Mouse (Mus musculus): Measurements from ENCODE around the gene Nfkb2.

The Nfkb2 gene

GRCm38 (mm10) chr19:46322996-46323572 is 19.0 kb downstream of the Nfkb2 start:
- no peak for DNase-seq (ENCODE audit: extremely low spot score, low read depth, low spot score)

GRCm38 (mm10) chr19:46323716-46324115 is 19.6 kb downstream of the Nfkb2 start:
- no peak for DNase-seq (ENCODE audit: extremely low spot score, low read depth, low spot score)

GRCm38 (mm10) chr19:46324366-46324765 is 20.2 kb downstream of the Nfkb2 start:
- no peak for DNase-seq (ENCODE audit: extremely low spot score, low read depth, low spot score)

DNA sequence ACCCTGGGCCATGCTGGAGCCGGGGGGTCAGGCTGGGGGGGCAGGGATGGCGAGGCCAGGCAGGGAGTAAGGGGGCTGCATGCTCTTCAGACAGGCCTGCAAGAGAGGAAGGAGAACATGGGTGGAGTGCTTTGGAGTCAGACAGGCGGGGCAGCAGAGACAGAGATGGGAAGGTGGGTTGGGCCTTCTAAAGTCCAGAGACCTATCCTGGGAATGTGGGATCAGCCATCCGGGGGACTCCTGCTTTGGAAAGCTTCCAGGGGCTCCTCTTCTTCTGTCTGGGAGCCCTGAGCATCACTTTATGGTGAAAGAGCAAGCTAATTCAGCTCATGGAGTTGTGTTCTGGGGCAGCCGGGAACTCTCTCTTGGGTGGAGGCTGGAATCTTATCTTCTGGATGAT is 20.8 kb downstream of the Nfkb2 start:
- no peak for DNase-seq (ENCODE audit: extremely low spot score, low read depth, low spot score)

DNA sequence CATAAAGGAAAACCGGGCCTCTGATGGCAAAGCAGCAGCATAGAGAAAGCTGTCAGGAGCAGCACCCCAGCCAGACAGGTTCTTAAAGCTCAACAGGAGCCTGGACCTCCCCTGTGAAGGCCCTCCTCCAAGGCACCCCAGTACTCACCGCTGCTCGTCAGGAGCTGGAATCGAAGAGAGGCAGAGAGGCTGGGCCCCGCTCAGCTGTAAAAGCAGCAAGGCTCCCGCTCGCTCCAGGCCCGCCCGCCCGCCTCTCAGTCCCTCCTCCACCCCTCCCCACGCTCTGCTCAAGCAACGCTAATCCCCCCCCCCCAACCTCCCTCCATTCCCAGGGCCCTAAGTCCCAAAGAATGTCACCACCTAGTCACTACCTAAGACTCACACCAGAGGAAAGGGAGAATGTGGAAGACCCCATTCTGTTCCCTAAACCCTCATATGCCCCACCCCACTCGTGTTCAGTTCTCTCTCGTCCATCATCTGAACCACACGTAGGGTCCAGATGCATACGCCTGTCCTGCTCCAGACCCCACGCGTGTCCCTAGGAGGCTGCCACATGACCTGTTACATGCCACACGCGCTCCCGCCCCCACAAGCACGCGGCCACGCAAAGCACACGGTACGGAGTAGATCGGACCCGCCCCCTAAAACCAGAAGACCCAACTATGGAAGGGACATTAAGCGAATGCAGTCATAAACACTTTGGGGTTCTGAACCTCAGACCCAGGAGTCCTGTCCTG is 22.1 kb downstream of the Nfkb2 start:
- no peak for DNase-seq (ENCODE audit: extremely low spot score, low read depth, low spot score)

DNA sequence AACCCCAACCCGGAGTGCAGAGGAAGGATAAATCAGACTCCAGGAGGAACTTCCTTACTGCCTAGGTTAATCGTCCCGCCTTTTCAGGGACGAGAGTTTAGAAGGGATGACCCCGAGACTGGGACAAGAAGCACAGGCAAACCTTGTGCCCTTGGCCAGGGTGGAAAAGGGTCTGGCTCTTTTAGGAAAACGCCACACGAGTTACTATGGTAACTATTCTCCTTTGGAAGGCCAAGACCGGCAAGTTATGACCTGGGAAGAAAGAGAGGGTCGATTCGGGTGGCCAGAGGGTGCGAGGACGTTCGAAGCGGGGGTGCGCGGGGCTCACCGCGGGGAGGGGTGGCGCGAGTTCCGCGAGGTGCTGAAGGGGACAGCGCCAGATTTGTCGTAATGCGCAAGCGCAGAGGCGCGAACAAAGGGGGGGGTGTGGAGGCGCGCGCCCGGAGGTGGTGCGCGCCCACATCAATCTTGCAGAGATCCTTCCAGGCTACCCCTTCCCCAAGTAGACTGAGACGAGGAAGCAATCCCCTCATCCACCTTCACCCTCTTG is 22.7 kb downstream of the Nfkb2 start, which contains the start of gene Psd:
Gene Psd, minus strand, starts transcription at position 401 of the 550 bp plus-strand sequence.
- DNase-seq (ENCODE audit: extremely low spot score, low read depth, low spot score) = no peak

- DNase-seq (ENCODE audit: extremely low spot score, low read depth, low spot score) = no peak
These were observed 23.5 kb downstream of the Nfkb2 start for GRCm38 (mm10) chr19:46327531-46328064.

DNA sequence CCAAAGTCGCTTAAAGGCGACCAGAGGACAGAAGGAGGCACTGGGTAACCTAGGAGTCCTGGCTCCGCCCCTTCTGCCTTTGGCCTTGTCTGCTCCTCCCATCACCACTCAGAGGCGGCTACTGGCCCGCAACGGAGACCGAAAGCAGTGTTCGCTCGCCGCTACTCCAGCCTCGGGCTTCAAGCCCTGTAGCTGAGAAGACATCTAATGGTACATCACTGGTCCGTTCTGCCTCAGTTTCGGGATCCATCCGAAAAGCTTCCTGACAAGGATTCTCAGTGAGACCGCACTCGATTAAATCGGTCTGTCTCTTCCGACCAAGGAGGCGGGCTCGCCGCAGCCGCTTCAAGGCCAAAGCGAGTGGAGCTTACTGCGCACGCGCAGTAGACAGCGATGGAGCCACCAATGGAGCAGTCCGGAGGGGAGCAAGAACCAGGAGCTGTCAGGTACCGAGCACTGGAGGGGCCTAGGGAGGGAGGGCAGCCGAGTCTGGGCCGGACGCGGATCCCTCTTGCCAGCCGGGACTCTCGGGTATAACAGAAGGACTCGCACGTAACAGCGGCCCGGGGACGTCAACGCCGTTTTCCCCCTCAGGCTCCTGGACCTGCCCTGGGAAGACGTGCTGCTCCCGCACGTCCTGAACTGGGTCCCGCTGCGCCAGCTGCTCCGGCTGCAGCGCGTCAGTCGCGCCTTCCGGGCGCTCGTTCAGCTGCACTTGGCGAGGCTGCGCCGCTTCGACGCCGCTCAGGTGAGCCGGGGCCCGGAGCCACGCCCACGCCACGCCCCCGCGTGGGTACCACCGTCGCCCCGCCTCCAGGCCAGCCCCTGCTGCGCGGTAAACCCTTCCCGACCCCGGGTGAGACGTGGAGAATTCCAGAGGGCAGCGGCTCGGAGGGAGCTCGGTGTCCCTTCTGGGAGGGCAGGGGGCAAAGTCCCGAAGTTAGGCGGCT is 24.2 kb downstream of the Nfkb2 start, which contains the start of gene Fbxl15:
Gene Fbxl15, plus strand, starts transcription at position 104 of the 950 bp plus-strand sequence.
- DNase-seq (ENCODE audit: extremely low spot score, low read depth, low spot score) = peak; percentile 94

DNA sequence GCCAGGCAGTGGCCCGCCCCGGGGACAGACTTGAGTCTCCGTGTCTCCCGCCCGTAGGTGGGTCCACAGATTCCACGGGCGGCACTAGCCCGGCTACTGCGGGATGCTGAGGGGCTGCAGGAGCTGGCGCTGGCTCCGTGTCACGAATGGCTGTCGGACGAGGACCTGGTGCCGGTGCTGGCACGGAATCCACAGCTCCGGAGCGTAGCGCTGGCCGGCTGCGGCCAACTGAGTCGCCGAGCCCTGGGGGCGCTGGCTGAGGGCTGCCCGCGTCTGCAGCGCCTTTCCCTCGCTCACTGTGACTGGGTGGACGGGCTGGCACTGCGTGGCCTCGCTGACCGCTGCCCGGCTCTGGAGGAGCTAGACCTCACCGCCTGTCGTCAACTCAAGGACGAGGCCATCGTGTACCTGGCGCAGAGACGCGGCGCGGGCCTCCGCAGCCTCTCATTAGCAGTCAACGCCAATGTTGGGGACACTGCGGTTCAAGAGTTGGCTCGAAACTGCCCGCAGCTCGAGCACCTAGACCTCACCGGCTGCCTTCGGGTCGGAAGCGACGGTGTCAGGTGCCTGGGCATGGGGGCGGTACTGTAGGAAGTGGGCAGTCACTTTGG is 25.0 kb downstream of the Nfkb2 start:
- DNase-seq (ENCODE audit: extremely low spot score, low read depth, low spot score) = no peak

GRCm38 (mm10) chr19:46329951-46330350 is 25.8 kb downstream of the Nfkb2 start:
- DNase-seq (ENCODE audit: extremely low spot score, low read depth, low spot score) = no peak

- no peak for DNase-seq (ENCODE audit: extremely low spot score, low read depth, low spot score)
These were observed 26.6 kb downstream of the Nfkb2 start for GRCm38 (mm10) chr19:46330696-46331095.

DNA sequence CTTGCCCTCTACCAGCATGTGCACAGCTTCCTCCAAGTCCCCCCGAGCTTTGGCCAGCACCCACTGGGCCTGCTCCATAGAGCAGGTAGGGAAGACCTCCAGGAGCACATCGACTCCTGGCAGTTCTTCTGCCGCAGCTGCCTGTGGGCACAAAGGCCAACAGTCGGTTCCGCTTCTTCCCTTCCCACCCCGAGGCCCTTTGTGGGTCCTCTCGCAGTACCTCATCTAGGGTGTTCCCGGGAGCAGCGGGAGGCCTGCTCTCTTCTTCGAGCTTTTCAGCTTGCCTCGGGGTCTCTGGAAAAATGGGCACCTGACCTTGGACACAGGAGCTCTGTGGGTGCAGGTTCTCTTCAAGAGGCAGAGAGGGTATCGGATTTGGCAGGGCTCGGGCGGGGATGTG is 27.2 kb downstream of the Nfkb2 start:
- no peak for DNase-seq (ENCODE audit: extremely low spot score, low read depth, low spot score)

DNA sequence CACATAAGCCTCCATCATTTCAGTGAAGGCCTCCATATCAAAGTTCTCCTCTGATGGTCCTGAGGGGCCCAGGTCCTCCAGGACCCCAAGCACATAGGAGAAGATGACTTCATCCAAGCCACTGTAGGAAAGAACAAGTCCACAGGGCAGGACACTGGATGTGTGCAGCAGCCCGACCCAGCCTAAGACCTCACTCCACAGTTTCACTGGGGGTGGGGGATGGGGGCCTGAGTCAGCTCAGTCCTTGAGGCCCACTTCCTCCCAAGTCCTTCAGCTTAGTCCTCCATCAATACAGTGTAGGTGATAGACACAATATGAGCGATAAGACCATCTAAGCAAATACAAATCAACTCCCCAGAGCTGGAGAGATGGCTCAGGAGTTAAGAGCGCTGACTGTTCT is 27.8 kb downstream of the Nfkb2 start:
- DNase-seq (ENCODE audit: extremely low spot score, low read depth, low spot score) = no peak

- no peak for DNase-seq (ENCODE audit: extremely low spot score, low read depth, low spot score)
These were observed 28.7 kb downstream of the Nfkb2 start for GRCm38 (mm10) chr19:46332721-46333339.

GRCm38 (mm10) chr19:46333906-46334305 is 29.8 kb downstream of the Nfkb2 start:
- DNase-seq (ENCODE audit: extremely low spot score, low read depth, low spot score) = no peak

- no peak for DNase-seq (ENCODE audit: extremely low spot score, low read depth, low spot score)
These were observed 33.7 kb downstream of the Nfkb2 start for GRCm38 (mm10) chr19:46337719-46338330.

DNA sequence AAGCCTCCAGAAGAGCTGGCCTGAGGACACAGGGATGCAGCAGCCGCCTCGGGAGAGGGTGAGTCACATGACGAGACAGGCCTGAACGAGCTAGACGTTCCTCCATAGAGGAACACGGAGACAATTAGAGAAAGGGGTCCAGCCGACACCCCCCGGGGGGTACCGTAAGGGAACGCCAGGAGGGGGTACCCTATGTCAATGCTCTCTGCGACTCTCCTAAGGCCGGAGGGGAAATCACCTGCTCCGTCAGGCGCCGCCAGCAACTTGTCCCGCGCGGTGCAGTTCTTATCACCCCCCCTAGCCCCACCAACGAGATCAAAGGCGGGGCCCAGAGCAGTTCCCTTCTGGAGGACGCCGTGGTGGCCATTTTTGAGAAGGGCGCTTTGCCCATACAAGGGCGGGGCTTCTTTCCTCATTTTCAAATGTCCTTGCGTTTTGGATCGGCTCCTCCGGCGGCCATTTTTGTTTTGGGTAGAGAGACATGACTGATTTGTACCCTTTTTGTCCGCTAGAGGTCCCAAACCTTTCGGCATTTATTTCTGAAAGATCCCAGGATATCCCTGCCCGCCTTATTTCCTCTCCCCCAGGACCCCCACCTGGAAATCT is 34.3 kb downstream of the Nfkb2 start, which contains the start of gene Cuedc2:
Gene Cuedc2, minus strand, starts transcription at position 372 of the 606 bp plus-strand sequence.
- DNase-seq (ENCODE audit: extremely low spot score, low read depth, low spot score) = peak; percentile 96

DNA sequence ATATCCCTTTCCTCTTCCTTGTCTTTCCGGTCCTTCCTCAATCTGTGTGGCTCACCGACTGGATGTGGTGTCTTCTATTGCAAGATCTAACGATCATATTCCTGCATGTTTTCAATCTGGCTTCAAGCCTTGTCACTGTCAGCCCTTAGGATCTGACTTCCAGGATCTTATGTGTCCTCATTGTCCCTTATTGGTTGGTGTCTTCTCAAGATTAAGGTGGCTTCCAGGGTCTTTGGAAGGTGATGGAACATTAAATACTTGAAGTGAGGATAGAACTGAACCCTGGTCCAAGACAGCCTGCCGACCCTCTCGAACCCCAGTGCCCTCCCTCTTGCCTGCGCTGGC is 34.8 kb downstream of the Nfkb2 start:
- no peak for DNase-seq (ENCODE audit: extremely low spot score, low read depth, low spot score)

GRCm38 (mm10) chr19:46339287-46339971 is 35.3 kb downstream of the Nfkb2 start:
- DNase-seq (ENCODE audit: extremely low spot score, low read depth, low spot score) = no peak

Data from hindlimb bud, embryonic 11.5 days (tissue).